Mouse (Mus musculus): ENCODE measurements around the gene Slc5a4b.

Gene Slc5a4b

GRCm38 (mm10) chr10:76035277-76035676 is 75.5 kb downstream of the Slc5a4b start:
- DNase-seq = no peak

- no peak for DNase-seq
Measured at GRCm38 (mm10) chr10:76034001-76034600, 76.7 kb downstream of the Slc5a4b start.

GRCm38 (mm10) chr10:76033119-76033455 is 77.7 kb downstream of the Slc5a4b start:
- DNase-seq = no peak

GRCm38 (mm10) chr10:76032402-76033118 is 78.2 kb downstream of the Slc5a4b start, which contains the start of gene Zfp280b:
TSS of gene Zfp280b (plus strand) at chr10:76032650.
- DNase-seq = peak; percentile 100

- DNase-seq = peak; percentile 50
Measured at GRCm38 (mm10) chr10:76031511-76032401, 79.0 kb downstream of the Slc5a4b start.

- DNase-seq = peak; percentile 80
Measured at GRCm38 (mm10) chr10:76030496-76030895, 80.3 kb downstream of the Slc5a4b start.

GRCm38 (mm10) chr10:76029276-76029675 is 81.5 kb downstream of the Slc5a4b start:
- peak; percentile 65 for DNase-seq

GRCm38 (mm10) chr10:76028396-76028795 is 82.4 kb downstream of the Slc5a4b start:
- peak; percentile 70 for DNase-seq

- no peak for DNase-seq
Measured at GRCm38 (mm10) chr10:76028016-76028366, 82.8 kb downstream of the Slc5a4b start.

GRCm38 (mm10) chr10:76027127-76028015 is 83.4 kb downstream of the Slc5a4b start:
- DNase-seq = peak; percentile 72

GRCm38 (mm10) chr10:76025470-76026190 is 85.1 kb downstream of the Slc5a4b start:
- DNase-seq = peak; percentile 69

GRCm38 (mm10) chr10:76023921-76024320 is 86.8 kb downstream of the Slc5a4b start:
- DNase-seq = no peak

GRCm38 (mm10) chr10:76021728-76022127 is 89.0 kb downstream of the Slc5a4b start:
- peak; percentile 14 for DNase-seq

GRCm38 (mm10) chr10:76016886-76017285 is 93.9 kb downstream of the Slc5a4b start:
- no peak for DNase-seq

GRCm38 (mm10) chr10:76012922-76013321 is 97.8 kb downstream of the Slc5a4b start:
- no peak for DNase-seq

GRCm38 (mm10) chr10:76009812-76010211 is 100.9 kb downstream of the Slc5a4b start:
- DNase-seq = no peak
